Mouse (Mus musculus) lung, postnatal 0 days (tissue): Measurements from ENCODE around the gene Runx2. TPM values are rescaled to one million over a fixed set of nuclear protein-coding genes. Genes with fewer than 3 reads are reported as not detected.

Experiments used
- ATAC-seq: fragments of 200-750 bp; cut with Nextera tagmentation; 2 replicates; pipeline ENCODE4 v1.8.0; 2017; ENCODE audit warnings: moderate library complexity
- DNase-seq: peaks from one replicate; pipeline ENCODE4 v3.0.0-alpha.2; 2016; ENCODE audit warnings: low spot score
- H3K27ac ChIP-seq: fragments of 300-500 bp; sonication (generic); 2 replicates; pipeline ENCODE4 v1.5.1; 2014; ENCODE audit warnings: antibody characterized with exemption, mild to moderate bottlenecking, low read length, mixed read lengths
- H3K27me3 ChIP-seq: fragments of 300-500 bp; sonication (generic); replicated peaks from 2 replicates; pipeline ENCODE4 v1.6.1; 2014; ENCODE audit warnings: low read length, mixed read lengths; ENCODE audit not compliant: insufficient read depth
- H3K36me3 ChIP-seq: fragments of 300-500 bp; sonication (generic); 2 replicates; pipeline ENCODE4 v1.6.1; 2014; ENCODE audit warnings: low read length, mixed read lengths; ENCODE audit not compliant: insufficient read depth
- H3K4me1 ChIP-seq: fragments of 300-500 bp; sonication (generic); 2 replicates; pipeline ENCODE4 v1.6.1; 2014; ENCODE audit warnings: antibody characterized with exemption, low read depth, low read length, mixed read lengths; ENCODE audit not compliant: insufficient read depth
- H3K4me2 ChIP-seq: fragments of 300-500 bp; sonication (generic); replicated peaks from 2 replicates; pipeline ENCODE4 v1.6.1; 2014; ENCODE audit warnings: low read depth, mild to moderate bottlenecking, low read length, moderate library complexity, mixed read lengths
- H3K4me3 ChIP-seq: fragments of 300-500 bp; sonication (generic); 2 replicates; pipeline ENCODE4 v1.5.1; 2014; ENCODE audit warnings: low read depth, low read length
- H3K9ac ChIP-seq: fragments of 300-500 bp; sonication (generic); replicated peaks from 2 replicates; pipeline ENCODE4 v1.6.1; 2014; ENCODE audit warnings: low read depth, mild to moderate bottlenecking
- H3K9me3 ChIP-seq: fragments of 300-500 bp; sonication (generic); 2 replicates; pipeline ENCODE4 v1.6.1; 2016; ENCODE audit warnings: low read length, mixed read lengths
- CTCF ChIP-seq: IDR thresholded peaks from 2 replicates; pipeline ENCODE4 v1.5.1; 2016; ENCODE audit warnings: antibody characterized with exemption, mild to moderate bottlenecking
- EP300 ChIP-seq: IDR thresholded peaks from 2 replicates; pipeline ENCODE4 v1.6.1; 2016; ENCODE audit warnings: antibody characterized with exemption, mild to moderate bottlenecking, control low read depth
- WGBS: fragments of 180-500 bp; shearing (Covaris S2); extraction: QIAGEN DNeasy Blood & Tissue Kit; methylation state at CpG from one replicate; pipeline ENCODE4 v1.1.7; 2014; 5-methylcytosine and 5-hydroxymethylcytosine counted together
- polyA plus RNA-seq: library from polyadenylated mRNA; unstranded; fragments of >200 nt; fragmentation: Nextera tagmentation; extraction: Ambion mirVana; gene quantifications from 2 replicates; pipeline ENCODE4 v1.2.1, GENCODE M21; 2015

Runx2 gene
- polyA plus RNA-seq, 1 experiment from 2014 or later, result 1.1 TPM

DNA sequence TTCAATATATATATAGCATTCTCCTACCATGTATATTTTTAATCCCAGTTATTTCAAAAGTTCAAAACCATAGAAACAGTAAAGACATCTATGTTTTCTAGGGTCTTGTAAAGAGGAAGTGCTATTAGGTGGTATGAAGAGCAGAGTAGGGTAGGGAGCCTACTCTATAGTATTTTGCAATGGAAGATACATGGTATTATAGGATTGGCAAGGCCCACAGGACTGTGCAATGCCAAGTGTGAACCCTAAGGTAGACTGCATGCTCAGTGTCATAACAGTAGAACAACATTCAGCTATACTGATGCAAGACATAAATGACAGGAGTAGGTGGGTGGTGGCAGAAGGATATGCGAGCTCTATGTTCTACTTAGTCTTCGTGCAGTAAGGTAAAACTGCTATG is 181.7 kb downstream of the Runx2 start:
- no peak for TF ChIP-seq CTCF
- no peak for TF ChIP-seq EP300

DNA sequence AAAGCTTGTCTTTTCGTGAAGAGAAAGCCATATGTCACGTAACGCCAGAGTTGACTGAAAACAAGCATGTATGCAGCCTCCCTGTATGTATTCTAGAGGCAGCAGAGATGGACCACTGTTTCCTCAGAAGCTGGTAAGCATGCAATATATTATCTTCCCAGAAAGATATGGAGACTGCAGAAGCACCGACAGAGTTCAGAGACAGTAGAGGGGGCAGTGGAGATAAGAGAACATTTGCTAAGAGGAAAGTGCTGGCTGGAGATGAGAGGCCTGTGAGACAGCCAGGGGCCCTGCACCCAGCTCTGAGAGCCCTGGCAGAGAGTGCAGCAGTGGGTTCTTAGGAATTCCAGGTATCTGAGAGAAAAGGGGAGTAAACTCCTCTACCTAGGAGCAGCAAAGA is 182.3 kb downstream of the Runx2 start:
- 53% methylated on average over 4 of the region's 4 CpGs for WGBS
- Histone ChIP-seq H3K36me3 (no peaks in the 10 kb centered on the region), H3K27me3 (no peaks in the 10 kb centered on the region), H3K4me3 (no peak overlapping the region), H3K4me2 (no peak overlapping the region), H3K9me3 (no peaks in the 10 kb centered on the region), H3K9ac (no peak overlapping the region), H3K4me1 (no peaks in the 10 kb centered on the region; the same call in 1 of the 2 replicates), H3K27ac (no peak overlapping the region)
- ATAC-seq, result no peak
- no peak for DNase-seq
- TF ChIP-seq CTCF (no peak), EP300 (no peak)

More for the DNA sequence above, 181.7 kb downstream of the Runx2 start:
- Histone ChIP-seq H3K4me1 (no peaks in the 10 kb centered on the region; the same call in 1 of the 2 replicates), H3K36me3 (no peaks in the 10 kb centered on the region), H3K27me3 (no peaks in the 10 kb centered on the region), H3K4me3 (no peak overlapping the region), H3K9ac (no peak overlapping the region), H3K4me2 (no peak overlapping the region), H3K9me3 (no peaks in the 10 kb centered on the region), H3K27ac (no peak overlapping the region)
- ATAC-seq (no peak), DNase-seq (no peak)
- WGBS, result 97% methylated on average over 2 of the region's 2 CpGs

DNA sequence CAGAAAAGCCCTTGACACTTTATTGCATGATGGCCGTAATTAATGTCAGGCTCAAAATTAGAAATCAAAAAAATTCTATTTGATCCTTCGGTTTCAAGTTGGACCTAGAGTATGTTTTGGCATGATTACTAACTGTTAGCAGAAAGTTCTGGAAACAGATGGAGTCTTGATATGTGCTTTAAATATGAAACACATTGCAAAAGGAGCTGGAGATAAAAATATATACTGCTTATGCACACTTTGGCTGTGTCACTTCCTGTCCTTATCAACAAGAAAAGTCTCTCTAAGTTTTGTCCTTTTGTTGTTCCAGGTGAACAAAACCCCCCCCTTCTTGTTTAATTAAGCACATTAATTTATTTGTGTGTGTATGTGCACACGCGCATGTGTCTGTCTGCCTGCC is 183.0 kb downstream of the Runx2 start:
- 69% methylated on average over 4 of the region's 4 CpGs for WGBS
- H3K9ac ChIP-seq, result no peak overlapping the region
- TF ChIP-seq CTCF, result no peak
- no peak for TF ChIP-seq EP300
- H3K4me2 ChIP-seq, result no peak overlapping the region
- DNase-seq, result no peak
- H3K4me3 ChIP-seq, result no peak overlapping the region
- ATAC-seq, result no peak
- H3K4me1 ChIP-seq, result no peaks in the 10 kb centered on the region; the same call in 1 of the 2 replicates
- H3K27me3 ChIP-seq, result no peaks in the 10 kb centered on the region
- H3K36me3 ChIP-seq, result no peaks in the 10 kb centered on the region
- no peaks in the 10 kb centered on the region for H3K9me3 ChIP-seq
- H3K27ac ChIP-seq, result no peak overlapping the region

DNA sequence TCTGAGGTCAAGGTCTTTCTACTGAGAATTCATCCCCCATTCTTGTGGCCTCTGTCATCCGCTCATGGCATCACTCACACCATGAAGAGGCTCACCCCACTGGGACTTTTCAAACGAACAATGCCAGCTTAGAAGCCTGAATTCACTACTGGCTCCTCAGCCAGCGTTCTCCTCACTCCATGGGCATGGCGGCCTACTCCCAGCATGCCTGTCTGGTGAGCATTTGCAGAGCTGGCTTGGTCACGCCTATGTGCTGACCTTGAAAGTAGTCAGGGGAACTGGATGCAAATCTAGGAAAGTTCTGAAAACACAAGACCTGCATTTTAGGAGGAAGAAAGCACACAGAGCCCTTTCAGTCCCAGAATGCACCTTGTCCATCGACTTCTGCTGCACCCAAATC is 187.3 kb downstream of the Runx2 start:
- ATAC-seq, result no peak
- WGBS, result 85% methylated on average over 6 of the region's 6 CpGs
- H3K4me3 ChIP-seq, result no peak overlapping the region

DNA sequence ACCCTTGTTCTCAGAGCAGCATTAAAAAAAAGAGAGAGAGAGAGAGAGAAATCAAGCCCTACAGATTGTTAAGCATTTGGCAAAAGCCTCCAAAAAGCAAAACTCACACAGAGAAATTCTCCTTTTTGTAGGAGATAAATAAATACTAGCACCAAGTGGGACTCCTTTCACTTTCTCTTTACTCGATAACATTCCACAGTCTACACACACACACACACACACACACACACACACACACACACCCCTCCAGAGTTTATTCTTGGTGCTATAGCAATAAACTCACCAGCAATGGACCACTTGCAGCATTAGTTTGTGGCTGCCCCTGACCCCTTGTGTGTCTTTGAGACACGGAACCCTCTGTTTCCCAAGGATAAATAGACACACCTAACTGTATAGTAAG is 190.9 kb downstream of the Runx2 start:
- DNase-seq (peak; percentile 29), ATAC-seq (no peak; the same call in 1 of the 2 replicates)
- no peak overlapping the region for H3K9ac ChIP-seq
- H3K9me3 ChIP-seq, result no peaks in the 10 kb centered on the region
- H3K4me3 ChIP-seq, result peak overlapping the region; percentile 6; the same call in 1 of the 2 replicates
- H3K27ac ChIP-seq, result 0 out of 2 replicates have a peak overlapping the region, but pooled peaks have one; percentile 3
- H3K4me1 ChIP-seq, result peaks cover 4% of the 10 kb centered on the region; the same call in 1 of the 2 replicates
- WGBS, result 21% methylated on average over 2 of the region's 2 CpGs
- TF ChIP-seq EP300 (no peak), CTCF (no peak)
- peak overlapping the region; percentile 43 for H3K4me2 ChIP-seq
- no peaks in the 10 kb centered on the region for H3K36me3 ChIP-seq
- no peaks in the 10 kb centered on the region for H3K27me3 ChIP-seq

More for the DNA sequence above, 187.3 kb downstream of the Runx2 start:
- Histone ChIP-seq H3K9me3 (no peaks in the 10 kb centered on the region), H3K27ac (no peak overlapping the region), H3K9ac (no peak overlapping the region), H3K27me3 (no peaks in the 10 kb centered on the region), H3K4me1 (peaks cover 4% of the 10 kb centered on the region; the same call in 1 of the 2 replicates), H3K4me2 (no peak overlapping the region), H3K36me3 (no peaks in the 10 kb centered on the region)
- no peak for TF ChIP-seq EP300
- no peak for TF ChIP-seq CTCF
- DNase-seq, result no peak

DNA sequence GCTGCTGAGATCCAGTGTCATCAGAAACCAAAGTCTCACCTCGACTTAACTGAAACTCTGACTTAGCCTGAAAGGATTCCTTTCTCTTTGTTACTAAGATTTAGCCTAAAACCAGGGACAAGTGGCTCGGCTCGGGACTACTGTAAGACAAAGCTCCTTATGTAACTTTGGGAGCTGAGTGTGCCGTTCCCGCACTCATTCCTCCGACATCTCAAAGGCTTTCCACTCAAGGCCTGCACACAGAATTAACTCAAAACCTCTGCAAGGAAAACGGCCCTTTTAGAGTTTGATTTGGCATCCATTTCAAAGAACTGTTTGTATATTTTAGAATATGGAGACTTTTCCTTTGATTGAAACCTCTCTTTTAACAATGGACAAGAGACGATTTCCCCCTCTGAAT is 191.3 kb downstream of the Runx2 start:
- WGBS, result 10% methylated on average over 8 of the region's 8 CpGs
- Histone ChIP-seq H3K4me1 (peaks cover 4% of the 10 kb centered on the region; the same call in 1 of the 2 replicates), H3K27me3 (no peaks in the 10 kb centered on the region), H3K4me2 (peak overlapping the region; percentile 43), H3K27ac (no peak overlapping the region; the same call in 1 of the 2 replicates), H3K9ac (no peak overlapping the region), H3K9me3 (no peaks in the 10 kb centered on the region), H3K4me3 (no peak overlapping the region), H3K36me3 (no peaks in the 10 kb centered on the region)
- ATAC-seq, result no peak
- peak; percentile 38 for DNase-seq
- TF ChIP-seq CTCF, result no peak
- TF ChIP-seq EP300, result no peak

DNA sequence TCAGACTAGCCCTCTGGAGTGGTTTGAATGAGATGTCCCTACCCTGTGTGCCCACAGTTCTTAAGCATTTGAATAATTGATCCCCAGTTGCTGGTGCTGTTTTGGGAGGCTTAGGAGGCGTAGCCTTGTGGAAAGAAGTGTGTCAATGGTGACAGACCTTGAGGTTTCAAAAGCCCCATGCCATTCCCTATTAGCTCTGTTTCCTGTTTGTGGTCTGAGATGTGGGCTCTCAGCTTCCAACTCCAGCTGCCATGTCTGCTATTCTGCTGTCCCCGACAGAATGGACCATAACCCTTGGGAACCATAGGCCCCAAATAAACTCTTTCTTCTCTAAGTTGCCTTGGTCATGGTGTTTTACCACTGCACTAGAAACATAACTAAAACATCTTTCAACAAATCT is 194.1 kb downstream of the Runx2 start:
- H3K9ac ChIP-seq, result no peak overlapping the region
- ATAC-seq (no peak), DNase-seq (no peak)
- peaks cover 4% of the 10 kb centered on the region; the same call in 1 of the 2 replicates for H3K4me1 ChIP-seq
- TF ChIP-seq EP300 (no peak), CTCF (no peak)
- no peaks in the 10 kb centered on the region for H3K27me3 ChIP-seq
- no peaks in the 10 kb centered on the region for H3K9me3 ChIP-seq
- H3K4me3 ChIP-seq, result no peak overlapping the region
- H3K4me2 ChIP-seq, result no peak overlapping the region
- H3K36me3 ChIP-seq, result no peaks in the 10 kb centered on the region
- H3K27ac ChIP-seq, result no peak overlapping the region
- 85% methylated on average over 2 of the region's 2 CpGs for WGBS
